Mouse (Mus musculus): ENCODE data around the gene Ssbp3.

DNA sequence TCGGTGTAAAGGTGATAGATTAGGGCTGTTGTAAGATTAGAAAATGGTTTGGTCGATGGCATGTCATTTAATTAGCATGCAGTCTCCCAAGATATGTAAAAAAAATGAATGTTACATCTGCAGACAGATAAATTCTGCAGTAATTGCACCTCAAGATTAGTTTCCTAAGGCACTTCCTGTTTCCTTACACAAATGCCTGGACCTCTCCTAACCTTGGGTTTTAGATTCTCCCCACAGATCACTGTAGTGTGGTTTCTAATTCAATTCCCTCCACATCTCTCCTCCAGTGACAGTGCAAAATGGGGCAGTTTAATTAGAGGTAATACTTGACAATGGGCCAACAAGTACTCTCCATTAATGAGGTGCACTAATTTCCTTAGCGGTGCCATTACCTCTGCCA lies 152.7 kb downstream of the Ssbp3 start:
- TF ChIP-seq TAL1 (IDR thresholded peaks at IDR 0.05; ENCODE audit: low read length) (no peak), GATA1 (IDR thresholded peaks at IDR 0.05; ENCODE audit: low read length) (no peak)

All from erythroblast, embryonic 14.5 days (primary cell).